Mouse (Mus musculus) gastrocnemius, postnatal 36 days (tissue): ENCODE measurements around the gene Gm17349. TPM values are rescaled to one million over a fixed set of nuclear protein-coding genes. Genes with fewer than 3 reads are reported as not detected.
A peak's percentile ranks its signal among the peaks of the same experiment; 100 is the strongest.
"Not testable (repeated sequence)": the region's sequence is repeated elsewhere in the genome, so short reads cannot be mapped to it uniquely, and the experiment has no call there.

ENCODE experiments used
- DNase-seq, 2 experiments: peaks; one replicate each; pipeline ENCODE4 v3.0.0; 2022
- intact Hi-C: fragments of 180-260 bp; cut with DNase I; formaldehyde crosslinking; loops from one replicate; pipeline ENCODE4 v1.15.1; 2025
- total RNA-seq, 2 experiments: library from RNA; stranded (reverse); gene quantifications; 2 replicates each; pipeline ENCODE4 v1.2.3; 2021

Gm17349 gene
- total RNA-seq, 2 experiments from 2014 or later, result 1.2 TPM; not detected in 1

- intact Hi-C loops, result no loop called here
- DNase-seq, result peak; percentile 90 to 96
Measured at GRCm38 (mm10) chr15:99701999-99702900, 3.0 kb downstream of the Gm17349 start, which contains the start of gene Smarcd1. Gene Smarcd1 (plus strand): TSS chr15:99702129.

GRCm38 (mm10) chr15:99701640-99701998 lies 3.7 kb downstream of the Gm17349 start:
- DNase-seq, intact Hi-C loops: not testable (repeated sequence)

DNA sequence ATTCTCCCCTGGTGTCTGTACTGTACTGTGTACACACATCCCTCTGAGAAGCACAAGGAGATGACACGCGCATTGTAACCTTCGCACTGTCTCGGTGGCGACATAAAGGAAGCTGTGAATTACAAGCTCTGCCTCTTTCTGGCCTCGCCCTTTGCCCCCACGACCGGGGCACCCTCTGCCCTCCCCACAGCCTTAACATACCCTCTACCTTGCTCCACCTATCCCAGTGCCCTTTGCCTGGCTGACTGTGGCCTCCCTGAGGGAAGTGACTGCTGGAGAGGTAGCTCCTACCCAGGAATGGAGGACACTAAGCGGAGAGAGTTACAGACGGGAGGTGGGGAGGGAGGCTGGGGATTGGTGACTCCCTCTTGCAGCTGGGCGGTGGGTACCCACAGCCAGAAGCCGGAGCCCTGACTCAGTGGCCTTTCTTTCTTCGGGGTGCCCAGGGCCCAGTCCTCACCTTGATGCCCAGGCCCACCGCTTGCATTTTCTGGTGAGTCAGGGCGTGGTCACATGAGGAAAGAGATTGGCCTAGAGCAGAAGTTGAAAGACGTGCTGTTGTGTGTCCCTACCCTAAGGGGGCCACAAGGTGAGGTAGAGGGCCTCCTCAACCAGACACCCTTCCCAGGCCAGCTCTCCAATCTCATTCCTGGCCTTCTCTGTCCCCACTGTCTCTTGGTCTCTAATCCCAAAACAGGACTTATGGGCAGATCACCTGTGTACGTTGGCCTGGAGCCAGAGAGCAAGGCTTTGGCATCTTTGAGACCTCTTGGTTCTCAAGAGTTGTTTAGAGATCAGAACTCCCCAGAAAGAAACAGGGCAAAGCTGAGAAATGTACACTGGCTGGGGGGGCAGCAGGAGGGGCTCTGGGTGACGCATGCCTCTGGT lies 4.8 kb downstream of the Gm17349 start:
- intact Hi-C loops, result no loop called here
- no peak for DNase-seq

DNA sequence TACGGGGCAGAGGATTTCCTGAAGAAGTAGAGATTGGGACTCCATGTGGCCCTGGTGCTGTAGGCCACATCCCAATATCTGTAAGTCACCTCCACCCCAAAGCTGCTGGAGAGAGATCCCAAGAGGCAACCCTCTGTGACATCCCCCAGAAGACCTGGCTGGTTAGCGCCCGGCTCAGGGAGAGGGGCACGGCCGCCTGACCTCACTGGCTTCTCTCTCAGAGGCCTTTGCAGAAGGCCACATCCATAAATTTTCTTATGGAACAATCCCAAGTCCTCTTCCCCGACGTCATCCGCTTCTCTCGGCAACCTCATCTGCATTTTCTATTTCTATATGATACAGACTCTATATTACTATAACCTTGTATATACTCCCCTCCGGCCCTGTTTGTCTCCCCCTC lies 5.6 kb downstream of the Gm17349 start:
- DNase-seq, result no peak
- intact Hi-C loops, result no loop called here

DNA sequence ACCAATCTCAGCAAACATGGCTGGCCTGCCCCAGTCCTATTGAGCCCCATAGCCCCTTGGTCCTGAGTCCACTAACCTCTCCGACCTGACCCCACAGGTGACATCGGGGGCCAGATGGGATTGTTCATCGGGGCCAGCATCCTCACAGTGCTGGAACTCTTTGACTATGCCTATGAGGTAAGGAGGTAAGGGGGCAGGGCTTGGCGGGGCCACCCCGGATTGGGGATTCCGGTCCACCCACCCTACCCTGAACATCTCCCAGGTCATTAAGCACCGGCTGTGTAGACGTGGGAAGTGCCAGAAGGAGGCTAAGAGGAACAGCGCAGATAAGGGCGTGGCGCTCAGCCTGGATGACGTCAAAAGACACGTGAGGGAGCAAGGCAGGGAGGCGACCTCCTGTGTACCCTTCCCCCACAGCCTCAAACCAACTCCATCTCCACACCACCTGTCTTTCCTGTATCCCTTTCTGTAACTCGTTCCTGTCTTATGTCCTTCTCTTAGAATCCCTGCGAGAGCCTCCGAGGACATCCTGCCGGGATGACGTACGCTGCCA lies 6.7 kb downstream of the Gm17349 start:
- intact Hi-C loops, result no loop called here

DNA sequence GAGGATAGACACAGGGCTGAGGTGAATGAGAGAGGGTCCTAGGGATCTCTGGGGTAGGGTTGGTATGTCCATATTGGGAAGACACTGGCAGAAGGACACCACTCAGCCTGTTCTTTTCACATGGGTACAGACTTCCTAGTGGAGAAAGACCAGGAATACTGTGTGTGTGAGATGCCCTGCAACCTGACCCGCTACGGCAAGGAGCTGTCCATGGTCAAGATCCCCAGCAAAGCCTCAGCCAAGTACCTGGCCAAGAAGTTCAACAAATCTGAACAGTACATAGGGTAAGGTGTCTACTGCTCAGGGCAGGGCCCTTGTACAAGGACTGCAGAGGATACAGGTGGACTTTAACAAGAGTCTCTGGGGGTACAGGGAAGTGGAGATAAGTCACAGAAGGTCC lies 8.0 kb downstream of the Gm17349 start:
- no peak for DNase-seq
- intact Hi-C loops, result no loop called here

More for the DNA sequence above, 6.7 kb downstream of the Gm17349 start:
- DNase-seq, result no peak

DNA sequence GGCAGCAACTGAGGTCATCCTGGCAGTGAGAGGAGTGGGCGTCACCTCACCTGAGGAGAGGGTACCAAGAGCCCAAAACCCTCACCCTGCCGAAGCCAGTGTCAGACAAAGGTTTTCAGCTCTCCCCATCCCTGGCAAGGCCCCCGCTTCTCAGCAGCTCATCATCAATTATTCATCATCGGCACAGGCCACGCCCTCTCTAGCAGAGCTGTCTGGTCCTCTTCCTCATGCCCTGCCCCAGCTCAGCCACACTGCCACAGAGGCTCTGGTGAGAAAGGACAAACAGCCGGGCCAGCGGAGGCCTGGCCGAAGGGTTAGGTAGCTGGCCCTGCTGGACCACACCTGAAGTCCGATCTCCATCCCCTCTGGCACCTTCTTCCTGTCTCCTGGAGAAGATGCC lies 13.3 kb downstream of the Gm17349 start:
- no peak for DNase-seq
- intact Hi-C loops, result no loop called here

DNA sequence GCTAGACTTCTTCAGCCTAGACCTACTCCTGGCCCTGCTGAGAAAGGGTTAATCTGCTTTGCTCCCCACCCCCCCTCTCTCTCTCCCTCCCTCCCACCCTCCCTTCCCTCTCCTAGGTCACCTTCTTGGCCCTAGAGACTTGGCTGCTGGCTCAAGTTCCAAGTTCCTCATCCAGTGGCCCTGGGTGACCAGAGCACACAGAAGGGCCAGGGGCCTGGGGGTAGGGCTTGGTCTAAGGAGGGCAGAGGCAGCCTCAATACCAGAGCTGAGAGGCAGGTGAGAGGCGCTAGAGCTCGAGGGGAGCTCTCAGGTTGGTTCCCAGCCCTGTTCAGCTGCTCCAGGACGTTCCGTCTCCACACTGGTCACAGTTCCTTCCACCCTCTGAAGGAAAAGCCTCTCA lies 14.4 kb downstream of the Gm17349 start:
- intact Hi-C loops, result no loop called here
- DNase-seq, result no peak

- peak in 1 of 2 experiments; percentile 35 for DNase-seq
- intact Hi-C loops, result loop anchor here (1.0 to 5.0 kb wide), 2 partner anchors 92 to 191 kb away; no protein-coding TSS in a partner anchor
Measured at GRCm38 (mm10) chr15:99688712-99689111, 16.6 kb downstream of the Gm17349 start.

DNA sequence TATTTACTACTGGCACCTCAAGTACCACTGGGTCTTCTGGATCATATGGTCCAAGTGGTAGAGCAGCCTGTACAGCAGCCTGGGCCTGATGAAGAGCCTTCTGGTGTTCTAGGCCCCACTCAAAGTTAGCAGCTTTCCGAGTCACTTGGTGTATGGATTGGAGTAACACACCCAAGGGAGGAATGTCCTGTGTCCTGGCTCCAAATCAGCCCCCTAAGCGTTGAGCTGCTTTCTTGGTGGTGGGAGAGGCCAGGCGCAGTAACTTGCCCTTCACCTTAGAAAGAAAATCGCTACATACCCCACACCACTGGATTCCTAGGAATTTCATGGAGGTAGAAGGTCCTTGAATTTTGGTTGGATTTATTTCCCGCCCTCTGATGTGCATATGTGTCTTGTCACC lies 21.1 kb downstream of the Gm17349 start:
- no peak for DNase-seq

GRCm38 (mm10) chr15:99682880-99683279 lies 22.4 kb downstream of the Gm17349 start:
- intact Hi-C loops, result no loop called here
- no peak for DNase-seq

More for the DNA sequence above, 21.1 kb downstream of the Gm17349 start:
- intact Hi-C loops, result no loop called here

- no peak for DNase-seq
- intact Hi-C loops, result no loop called here
Measured at GRCm38 (mm10) chr15:99679008-99679407, 26.3 kb downstream of the Gm17349 start.

DNA sequence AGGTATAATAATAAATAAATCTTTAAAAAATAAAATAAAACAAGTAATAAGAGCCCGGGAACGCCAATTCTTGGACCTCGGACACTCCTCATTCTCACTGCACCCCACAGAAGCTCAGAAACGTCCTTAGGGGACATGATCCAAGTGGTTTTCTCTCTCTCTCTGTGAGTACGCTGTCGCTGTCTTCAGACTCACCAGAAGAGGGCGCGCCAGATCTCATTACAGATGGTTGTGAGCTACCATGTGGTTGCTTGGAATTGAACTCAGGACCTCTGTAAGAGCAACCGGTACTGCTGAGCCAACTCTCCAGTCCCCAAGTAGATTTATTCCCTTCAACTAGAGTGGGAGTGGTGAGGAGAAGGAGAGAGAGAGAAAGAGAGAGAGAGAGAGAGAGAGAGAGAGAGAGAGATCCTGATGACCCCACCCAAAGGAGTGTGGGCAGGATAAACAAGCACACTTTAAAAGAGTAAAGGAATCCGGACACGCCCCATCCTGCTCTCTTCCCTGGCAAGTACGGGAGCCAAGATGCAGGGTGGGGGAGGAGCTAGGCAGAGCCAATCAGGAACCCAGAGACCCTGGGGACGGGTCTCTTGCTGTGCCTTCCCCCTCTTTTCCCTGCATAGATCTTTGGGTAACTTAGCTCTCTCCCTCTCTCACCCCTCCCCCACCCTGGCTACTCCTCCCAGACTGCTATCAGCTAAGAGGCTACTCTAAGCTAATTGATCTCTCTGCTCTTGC lies 27.1 kb downstream of the Gm17349 start:
- intact Hi-C loops, result no loop called here
- no peak for DNase-seq

DNA sequence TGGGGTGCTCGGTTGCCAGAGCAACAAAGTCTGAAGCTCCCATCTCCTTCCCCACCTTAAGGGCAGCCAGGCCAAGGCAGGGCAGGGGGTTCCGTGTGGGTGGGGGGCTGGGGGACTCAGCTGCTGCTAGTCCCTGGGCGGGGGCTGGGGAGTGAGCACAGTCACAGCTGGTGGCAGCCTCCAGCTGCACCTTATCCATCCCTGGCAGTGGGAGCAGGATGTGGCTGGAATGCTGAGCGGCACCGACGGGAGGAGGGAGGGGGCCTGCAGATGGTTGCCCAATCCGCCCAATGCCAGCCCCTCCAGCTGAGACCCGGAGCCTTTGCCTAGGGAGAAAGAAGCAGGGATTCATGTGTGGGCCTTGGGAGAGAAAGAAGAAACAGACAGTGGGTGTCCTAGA lies 28.2 kb downstream of the Gm17349 start:
- intact Hi-C loops, result no loop called here
- no peak for DNase-seq

- DNase-seq, result no peak
- intact Hi-C loops, result loop anchor here (5.0 kb wide), 1 partner anchor 168 kb away; no protein-coding TSS in a partner anchor
Measured at GRCm38 (mm10) chr15:99674866-99675265, 30.4 kb downstream of the Gm17349 start.

DNA sequence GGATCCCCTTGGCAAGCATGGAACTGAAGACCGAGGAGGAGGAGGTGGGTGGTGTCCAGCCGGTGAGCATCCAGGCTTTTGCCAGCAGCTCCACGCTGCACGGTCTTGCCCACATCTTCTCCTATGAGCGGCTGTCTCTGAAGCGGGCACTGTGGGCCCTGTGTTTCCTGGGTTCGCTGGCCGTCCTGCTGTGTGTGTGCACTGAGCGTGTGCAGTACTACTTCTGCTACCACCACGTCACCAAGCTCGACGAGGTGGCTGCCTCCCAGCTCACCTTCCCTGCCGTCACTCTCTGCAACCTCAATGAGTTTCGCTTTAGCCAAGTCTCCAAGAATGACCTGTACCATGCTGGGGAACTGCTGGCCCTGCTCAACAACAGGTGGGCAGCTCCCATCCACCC lies 33.5 kb downstream of the Gm17349 start:
- no peak for DNase-seq
- intact Hi-C loops, result loop anchor here (5.0 kb wide), 1 partner anchor 164 kb away; no protein-coding TSS in a partner anchor

GRCm38 (mm10) chr15:99670964-99671670 lies 34.2 kb downstream of the Gm17349 start:
- DNase-seq, result no peak
- intact Hi-C loops, result loop anchor here (5.0 kb wide), 1 partner anchor 164 kb away; no protein-coding TSS in a partner anchor

DNA sequence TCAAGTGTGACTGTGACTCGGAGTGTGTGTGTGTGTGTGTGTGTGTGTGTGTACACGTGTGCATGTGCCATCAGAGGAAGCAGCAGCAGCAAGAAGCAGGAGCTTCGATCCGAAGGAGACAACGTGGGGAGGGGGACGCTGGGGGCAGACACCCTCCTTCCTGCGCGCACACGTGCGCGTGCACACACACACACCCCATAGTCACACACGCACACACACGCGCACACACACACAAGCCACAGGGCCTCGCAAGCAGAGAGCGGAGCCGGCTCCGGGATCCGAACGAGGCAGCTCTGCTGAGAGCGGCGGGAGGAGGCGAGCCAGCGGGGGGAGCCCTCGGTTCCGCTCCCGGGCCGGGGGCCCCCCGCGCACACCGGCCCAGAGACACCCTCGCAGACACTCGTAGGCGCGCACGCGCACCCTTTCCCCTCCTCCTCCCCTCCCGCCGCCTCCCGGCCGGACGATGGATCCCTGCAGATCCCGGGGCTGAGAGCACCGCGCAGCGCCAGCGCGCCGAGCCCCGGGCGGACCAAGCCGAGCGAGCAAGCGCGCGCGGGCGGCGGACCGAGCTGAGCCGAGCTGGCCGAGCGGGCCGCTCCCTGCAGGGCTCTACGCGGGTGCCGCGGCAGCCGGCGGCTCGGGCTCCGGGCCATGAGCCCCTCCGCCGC lies 35.0 kb downstream of the Gm17349 start, which contains the start of gene Asic1:
TSS of gene Asic1 (plus strand) at position 215 of the 668 bp plus-strand sequence.
- DNase-seq, result peak; percentile 48 to 50
- intact Hi-C loops, result loop anchor here (5.0 kb wide), 1 partner anchor 163 kb away; no protein-coding TSS in a partner anchor
